Mouse (Mus musculus): ENCODE measurements around the gene Gpsm3.
"Not testable (repeated sequence)": the region's sequence is repeated elsewhere in the genome, so short reads cannot be mapped to it uniquely, and the experiment has no call there.

The Gpsm3 gene

DNA sequence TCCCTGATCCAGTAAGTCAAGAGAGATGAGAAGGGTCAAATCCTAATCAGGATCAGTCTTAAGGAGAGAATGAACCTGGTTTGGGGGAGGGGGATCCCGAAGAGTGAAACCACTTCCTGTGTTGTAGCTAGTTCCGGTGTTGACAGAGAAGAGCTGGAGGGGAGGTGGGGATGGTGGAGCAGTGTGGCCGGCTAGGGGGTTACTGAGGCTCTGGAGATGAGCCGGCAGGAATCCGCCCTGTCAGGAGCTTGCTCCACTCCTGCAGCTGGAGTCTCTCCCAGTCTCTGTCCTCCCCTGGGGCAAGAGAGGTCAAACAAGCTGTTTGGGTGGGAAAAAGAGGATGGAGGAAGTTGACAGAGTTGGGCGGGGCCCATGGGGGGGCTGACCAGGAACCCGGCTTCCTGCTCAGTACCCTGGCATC lies at the start of gene Gpsm3:
Gene Gpsm3 (plus strand): TSS at position 126 of the 421 bp plus-strand sequence.
- no peak for DNase-seq

DNA sequence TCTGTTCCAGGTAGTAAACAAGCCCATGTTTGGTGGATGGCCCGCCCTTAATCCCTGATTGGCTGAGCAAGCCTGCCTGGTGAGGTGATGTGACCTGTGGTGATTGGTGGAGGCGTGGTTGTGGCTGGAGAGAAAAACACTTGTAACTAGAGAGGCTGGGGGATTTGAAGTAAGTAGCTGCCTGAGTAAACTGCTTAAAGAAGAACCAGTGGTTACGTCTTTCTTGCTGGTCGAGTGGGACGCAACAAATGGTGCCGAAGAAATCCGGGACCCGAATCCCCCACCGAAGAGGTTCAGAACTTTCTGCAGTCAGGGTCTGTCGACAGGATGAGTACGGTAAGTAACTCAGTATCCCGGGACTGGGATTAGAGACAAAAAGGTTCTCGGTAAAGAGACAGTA lies 46.0 kb upstream of the Gpsm3 start:
- not testable (repeated sequence) for DNase-seq

DNA sequence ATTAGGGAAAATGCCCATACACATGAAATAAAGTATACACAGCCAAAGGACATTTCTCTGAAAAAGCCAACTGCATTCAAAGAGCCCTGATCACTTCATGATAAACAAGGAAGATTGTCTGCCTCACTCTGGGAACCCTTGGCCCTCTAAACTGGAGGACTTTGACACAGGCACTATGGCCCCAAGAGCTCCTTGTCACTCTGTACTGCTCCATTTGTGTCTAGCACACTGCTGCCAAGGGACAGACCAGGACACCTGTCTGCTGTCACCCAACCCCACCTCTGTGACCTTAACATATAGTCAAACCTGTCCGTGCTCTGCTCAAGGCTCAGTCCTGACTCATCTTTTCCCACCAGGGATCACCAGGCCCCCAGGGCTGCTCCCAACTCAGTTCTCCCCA lies 42.8 kb upstream of the Gpsm3 start:
- DNase-seq, result no peak

DNA sequence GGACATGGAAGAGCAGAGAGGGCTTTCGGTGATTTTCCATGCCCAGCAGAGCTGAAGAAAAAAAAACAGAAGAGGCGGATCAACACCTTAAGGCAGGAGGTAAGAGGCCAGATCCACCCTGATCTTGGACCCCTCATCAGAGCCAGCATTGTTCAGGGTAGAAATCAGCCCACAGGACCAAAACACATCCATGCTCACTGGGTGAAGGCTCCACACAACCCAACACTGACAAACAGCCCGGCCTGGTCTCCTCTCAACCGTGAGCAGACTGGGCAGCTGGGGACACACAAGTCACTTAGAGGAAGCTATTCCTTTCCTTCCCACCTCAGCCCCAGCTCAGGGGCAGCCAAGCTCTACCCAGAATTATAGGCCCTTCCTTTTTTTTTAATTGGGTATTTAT lies 42.0 kb upstream of the Gpsm3 start:
- DNase-seq, result no peak

DNA sequence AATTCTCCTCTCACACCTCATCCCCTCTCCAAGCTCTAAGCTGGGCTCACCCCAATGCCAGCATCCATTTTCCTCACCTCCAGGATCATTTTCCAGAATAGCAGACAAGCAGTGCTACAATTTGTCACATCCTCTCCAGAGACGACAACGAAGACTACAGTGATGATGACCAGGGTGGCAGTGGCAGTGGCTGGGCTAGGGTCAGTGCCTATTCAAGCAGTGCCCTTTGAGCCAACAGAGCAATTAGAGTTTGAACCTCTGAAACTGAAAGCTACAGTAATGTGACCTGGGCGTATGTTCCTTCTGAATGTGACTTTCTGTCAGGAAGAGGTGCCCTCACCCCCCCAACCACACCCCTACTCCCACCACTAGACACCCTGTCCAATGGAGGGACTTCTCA lies 40.5 kb upstream of the Gpsm3 start:
- no peak for DNase-seq

DNA sequence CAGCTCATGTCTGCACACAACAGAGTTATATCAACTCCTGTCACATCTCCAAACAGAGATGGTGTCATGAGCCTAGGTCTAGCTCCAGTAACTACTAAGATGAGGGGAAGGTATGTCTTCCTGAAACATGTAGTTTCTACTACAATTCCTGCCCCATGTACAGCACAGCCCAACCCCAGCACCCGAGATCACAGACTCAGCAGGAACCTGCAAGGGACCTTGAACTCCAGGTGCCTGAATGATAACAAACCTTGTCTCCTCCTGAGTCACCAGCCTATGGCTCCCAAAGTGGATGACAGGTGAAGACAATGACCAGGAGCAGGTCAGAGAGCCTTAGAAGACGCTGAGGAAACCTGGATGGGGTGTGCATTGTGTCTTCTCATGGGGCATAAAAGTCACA lies 39.8 kb upstream of the Gpsm3 start:
- no peak for DNase-seq

DNA sequence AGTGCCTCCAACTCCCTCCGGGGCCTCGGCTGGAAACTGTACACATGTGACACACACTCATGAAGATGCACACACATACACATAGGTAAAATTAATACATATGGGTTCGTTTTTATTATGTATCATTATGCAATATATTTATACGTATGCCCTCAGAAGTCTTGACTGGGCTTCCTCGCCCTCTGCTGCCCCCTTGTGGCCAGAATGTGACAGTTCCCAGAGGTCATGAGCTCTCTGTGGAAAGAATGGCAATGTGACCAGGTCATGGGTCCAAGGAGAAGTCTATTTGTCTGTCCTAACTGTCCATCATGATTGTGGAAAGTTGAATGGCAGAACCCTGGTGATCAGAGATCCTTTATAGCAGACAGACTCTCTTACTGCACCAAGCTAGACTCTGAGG lies 34.1 kb upstream of the Gpsm3 start:
- peak; percentile 66 for DNase-seq

DNA sequence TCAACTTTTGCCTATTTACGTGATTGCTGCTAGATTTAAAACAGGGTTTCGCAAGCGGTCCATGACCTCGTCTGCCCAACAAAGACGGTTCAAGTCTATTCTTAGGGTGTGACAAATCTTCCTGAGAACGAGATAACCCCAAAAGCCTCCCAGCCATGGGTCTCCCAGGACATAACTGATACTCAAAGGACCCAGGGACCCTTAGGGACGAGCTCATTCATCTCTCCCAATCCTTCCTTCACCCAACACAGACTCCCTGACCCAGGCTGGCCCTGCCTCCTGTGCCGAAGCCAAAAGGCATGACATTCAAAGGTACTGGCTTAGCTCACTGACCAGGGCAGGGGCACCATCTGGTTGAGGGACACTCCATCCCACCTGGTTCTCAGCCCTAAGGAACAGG lies 33.2 kb upstream of the Gpsm3 start:
- DNase-seq, result no peak

DNA sequence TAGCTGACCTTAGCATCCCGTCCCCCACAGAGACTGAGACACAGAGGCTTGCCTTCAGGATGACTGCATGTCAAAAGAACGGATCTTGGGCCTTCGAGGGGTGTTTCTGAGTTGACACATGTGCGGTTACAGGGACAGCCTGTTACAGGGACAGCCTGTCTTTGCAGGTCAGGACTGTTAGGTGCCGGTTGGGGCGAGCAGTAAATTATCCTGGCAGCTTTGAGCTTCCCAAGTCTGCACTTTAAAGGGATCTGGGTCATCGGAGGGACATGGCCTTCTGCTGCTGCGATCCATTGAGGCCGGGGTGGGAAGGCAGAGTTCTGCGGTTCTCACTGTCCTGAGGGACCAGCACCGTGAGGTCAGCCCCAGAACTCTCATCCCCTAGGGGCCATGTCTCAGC lies 32.2 kb upstream of the Gpsm3 start:
- no peak for DNase-seq

DNA sequence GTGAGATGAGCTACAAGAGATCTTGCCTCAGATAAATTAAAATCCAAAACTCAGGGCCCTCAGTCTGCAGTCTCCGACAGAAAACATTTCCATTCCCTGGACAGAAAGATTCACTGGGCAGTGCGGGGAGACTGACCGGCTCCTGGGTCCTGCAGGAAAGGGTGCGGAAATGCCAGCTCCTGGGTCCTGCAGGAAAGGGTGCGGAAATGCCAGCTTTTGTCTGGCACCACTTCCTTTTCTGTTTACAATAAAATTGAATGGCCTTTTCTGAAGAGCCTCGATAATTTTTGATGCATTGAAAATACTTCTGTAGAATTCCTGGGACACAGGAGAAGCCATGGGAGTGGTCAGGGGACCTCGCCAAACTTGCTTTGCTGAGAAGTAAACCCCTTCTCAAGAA lies 30.5 kb upstream of the Gpsm3 start:
- DNase-seq, result no peak

DNA sequence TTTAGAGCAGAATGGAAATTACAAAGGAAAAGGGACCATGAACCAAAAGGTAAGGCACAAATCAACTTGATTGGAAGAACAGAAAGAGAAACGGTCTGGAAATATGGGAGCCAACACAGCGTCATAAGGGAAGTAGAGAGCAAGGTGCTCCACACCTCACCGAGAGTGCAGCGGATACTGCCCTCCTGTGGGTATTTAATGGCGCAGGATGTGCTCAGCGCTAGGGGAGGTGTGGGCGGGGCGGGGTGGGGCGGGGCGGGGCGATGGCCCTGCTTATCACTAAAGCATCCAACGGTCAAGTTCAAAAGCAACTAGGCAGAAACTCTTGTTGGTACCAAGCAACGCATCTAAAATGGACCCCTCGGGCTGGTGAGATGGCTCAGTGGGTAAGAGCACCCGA lies 29.7 kb upstream of the Gpsm3 start:
- no peak for DNase-seq

DNA sequence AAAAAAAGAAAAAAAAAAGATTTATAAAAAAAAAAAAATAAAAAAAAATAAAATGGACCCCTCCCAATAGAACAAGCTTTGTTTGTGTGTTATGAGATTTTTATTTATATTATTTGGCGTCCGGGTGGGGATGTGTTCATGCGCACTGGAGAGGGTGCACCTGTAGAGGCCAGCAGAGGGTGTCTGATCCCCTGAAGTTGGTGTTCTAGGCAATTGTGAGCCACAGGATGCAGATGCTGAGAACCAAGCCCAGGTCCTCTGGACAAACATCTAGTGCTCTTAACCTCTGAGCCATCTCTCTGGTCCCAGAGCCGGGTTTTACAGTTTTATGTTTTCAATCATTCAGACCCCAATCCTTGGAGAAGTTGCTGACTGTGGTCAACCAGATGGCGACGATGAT lies 29.2 kb upstream of the Gpsm3 start:
- no peak for DNase-seq

DNA sequence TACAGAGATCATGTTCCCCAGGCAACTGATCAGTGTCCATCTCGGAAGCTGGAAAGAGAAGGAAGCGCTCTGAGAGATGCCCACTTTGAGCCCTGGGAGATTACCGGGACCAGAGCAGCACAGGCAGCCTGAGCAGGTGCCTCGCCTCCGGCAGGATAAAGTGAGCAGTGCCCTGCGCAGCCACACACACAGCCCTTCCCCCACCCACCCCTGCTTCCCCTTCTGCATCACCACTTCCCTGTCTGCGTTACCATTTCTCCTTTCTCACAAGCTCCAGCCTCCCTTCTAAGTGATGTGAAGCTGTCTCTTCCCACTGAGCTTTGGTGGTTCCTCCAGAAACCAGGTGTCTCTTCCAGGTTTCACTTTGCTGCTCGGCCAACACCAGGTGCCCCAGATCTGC lies 28.4 kb upstream of the Gpsm3 start:
- no peak for DNase-seq

DNA sequence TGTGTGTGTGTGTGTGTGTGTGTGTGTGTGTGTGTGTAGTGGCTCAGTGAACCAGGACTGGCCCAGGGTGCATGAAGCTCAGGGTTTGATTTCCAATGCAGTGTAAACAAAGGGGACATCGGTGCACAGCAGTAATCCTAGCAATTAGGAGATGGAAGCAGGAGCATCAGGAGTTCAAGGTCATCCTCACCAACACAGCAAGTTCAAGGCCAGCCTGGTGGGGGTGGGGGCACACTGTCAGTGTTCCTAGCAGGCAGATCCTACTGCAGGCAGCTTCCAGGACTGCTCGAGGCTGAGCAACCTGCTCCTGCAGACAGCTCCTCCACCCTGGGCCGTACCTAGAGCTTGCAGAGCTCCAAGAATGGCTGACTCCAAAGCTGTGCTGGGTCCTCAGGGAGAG lies 27.0 kb upstream of the Gpsm3 start:
- DNase-seq, result no peak

DNA sequence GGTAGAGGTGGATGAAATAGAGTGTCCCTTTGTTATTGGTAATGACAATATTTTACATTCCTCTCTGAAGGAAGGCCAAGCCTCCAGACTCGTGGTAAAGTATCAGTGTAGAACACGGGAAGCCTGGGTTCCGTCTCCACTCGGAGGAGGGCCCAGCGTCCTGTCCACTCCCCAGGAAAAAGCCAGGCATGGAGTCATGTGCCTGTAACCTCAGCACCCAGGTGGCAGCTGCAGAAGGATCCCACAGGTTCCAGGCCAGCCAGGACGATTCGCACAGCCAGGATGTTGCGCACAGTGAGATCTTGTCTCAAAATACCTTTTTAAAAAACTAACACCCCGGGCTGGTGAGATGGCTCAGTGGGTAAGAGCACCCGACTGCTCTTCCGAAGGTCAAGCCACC lies 26.3 kb upstream of the Gpsm3 start:
- no peak for DNase-seq

DNA sequence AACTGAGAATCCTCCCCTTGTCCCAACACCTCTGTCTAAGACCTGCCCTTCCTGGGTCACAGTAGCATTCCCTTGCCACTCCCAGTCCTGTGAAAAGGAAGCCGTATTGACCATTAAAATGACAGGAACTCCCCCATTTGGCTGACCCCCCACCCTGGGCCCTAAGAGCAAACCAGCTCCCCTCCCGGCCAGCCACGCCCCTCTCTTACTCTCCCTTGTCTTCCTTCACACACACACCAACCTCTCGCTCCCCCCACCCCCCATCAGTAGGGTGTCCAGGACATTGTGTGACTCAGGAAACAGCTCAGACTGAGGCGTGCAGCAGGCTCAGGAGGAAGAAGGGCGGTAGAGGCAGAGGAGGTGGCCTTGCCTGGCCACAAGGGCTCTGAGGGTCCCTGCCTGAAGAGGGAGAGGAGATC lies 25.6 kb upstream of the Gpsm3 start, which contains the start of gene Notch4:
Gene Notch4 (plus strand): TSS at position 266 of the 419 bp plus-strand sequence.
- DNase-seq, result no peak

DNA sequence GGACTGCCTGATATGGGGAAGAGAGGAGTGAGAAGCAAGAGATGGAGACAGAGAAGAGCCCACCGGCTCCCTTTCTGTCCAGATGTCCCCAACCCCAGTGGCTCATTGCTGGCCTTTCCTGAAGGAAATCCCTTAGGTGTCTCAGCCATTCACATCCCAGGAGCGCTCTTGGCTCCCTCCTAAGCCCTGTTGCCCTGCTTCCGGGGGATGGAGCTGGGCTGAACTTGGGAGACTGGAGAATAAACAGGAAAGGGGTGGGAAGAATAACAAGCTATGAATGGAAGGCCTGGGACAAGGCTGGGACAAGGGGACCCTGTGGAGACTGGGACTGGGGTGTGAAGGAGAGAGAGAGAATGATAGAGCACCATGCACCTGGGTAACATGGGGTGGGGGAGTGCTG lies 24.8 kb upstream of the Gpsm3 start:
- DNase-seq, result no peak

DNA sequence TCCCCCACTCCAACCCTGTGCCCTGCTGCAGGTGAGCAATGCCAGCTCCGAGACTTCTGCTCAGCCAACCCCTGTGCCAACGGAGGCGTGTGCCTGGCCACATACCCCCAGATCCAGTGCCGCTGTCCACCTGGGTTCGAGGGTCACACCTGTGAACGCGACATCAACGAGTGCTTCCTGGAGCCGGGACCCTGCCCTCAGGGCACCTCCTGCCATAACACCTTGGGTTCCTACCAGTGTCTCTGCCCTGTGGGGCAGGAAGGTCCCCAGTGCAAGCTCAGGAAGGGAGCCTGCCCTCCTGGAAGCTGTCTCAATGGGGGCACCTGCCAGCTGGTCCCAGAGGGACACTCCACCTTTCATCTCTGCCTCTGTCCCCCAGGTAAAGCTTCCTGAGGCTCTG lies 22.3 kb upstream of the Gpsm3 start:
- no peak for DNase-seq

DNA sequence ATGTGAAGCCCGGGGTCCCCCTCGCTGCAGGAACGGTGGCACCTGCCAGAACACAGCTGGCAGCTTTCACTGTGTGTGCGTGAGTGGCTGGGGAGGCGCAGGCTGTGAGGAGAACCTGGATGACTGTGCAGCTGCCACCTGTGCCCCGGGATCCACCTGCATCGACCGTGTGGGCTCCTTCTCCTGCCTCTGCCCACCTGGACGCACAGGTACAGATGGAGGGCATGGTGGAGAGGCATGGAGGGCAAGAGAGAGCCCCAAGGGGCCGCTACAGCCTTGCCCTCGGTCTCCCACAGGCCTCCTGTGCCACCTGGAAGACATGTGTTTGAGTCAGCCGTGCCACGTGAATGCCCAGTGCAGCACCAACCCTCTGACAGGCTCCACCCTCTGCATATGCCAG lies 21.2 kb upstream of the Gpsm3 start:
- no peak for DNase-seq

DNA sequence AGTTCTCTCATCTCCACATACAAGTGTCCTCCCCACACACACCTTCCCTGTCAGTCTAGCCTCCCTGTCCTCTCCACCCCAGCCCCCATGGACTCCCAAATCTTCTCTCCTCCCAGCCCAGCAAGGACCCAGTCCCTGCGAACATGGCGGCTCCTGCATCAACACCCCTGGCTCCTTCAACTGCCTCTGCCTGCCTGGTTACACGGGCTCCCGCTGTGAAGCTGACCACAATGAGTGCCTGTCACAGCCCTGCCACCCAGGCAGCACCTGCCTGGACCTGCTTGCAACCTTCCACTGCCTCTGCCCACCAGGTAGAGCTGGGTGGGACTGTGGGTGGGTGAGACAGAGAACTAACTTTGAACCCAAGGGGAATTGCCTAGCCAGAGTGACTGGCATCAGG lies 19.7 kb upstream of the Gpsm3 start:
- DNase-seq, result no peak

DNA sequence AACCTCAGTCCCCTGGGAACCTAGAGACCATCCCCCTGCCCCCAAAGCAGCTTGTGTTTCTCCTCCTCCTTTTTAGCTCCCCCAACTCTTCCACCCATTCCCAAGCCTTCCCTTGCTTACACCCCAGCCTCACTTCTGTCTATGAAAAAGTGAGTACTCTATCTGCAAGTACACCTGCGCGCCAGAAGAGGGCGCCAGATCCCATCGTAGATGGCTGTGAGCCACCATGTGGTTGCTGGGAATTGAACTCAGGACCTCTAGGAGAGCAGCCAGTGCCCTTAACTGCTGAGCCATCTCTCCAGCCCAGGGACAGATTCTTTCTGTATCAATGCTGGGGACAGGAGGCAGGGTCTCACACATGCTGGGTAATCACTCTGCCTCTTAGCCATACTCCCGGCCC lies 17.7 kb upstream of the Gpsm3 start:
- no peak for DNase-seq

DNA sequence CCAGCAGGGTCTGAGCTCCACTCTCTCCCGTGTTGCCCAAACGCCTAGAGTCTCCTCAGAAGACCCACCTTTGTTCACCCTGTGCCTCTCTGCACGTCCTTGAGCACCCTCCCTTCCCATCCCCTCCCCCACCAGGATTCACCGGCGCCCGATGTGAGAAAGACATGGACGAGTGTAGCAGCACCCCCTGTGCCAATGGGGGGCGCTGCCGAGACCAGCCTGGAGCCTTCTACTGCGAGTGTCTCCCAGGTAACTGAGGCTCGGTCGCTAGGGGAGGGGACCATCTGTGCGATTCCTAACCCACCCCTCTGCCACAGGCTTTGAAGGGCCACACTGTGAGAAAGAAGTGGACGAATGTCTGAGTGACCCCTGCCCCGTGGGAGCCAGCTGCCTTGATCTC lies 17.2 kb upstream of the Gpsm3 start:
- no peak for DNase-seq

DNA sequence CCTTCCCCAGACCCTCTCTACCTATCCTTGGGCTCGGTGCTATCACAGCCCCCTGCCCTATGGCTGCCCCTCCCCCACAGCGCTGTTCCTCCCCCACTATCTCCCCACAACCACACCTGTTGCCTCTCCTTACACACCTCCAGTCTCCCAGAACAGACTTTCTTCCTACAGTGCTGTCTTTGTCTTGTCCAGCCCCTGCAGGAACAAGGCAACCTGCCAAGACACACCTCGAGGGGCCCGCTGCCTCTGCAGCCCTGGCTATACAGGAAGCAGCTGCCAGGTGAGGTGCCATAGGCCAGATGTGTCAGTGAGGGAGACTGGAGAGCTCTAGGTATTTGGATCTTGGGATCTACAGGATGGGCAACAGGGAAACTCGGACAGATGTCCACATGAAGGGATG lies 13.0 kb upstream of the Gpsm3 start:
- DNase-seq, result no peak

DNA sequence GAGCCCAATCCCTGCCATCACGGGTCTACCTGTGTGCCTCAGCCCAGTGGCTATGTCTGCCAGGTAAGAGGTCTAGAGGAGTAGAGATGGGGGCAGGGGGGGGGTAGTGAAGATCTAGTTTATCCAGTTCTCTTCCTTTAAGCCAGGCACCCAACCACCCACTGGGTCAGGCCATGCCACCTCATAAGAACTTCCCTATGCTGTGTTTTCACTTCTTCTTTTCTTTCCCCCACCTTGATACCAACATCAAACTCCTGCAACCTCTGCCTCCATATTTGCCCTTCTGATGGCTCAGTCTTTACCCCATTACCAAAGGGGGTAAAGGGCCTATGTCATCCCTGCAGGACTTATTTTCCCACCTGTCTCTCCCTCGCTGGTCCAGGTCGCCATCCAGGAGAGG lies 11.5 kb upstream of the Gpsm3 start:
- DNase-seq, result no peak

DNA sequence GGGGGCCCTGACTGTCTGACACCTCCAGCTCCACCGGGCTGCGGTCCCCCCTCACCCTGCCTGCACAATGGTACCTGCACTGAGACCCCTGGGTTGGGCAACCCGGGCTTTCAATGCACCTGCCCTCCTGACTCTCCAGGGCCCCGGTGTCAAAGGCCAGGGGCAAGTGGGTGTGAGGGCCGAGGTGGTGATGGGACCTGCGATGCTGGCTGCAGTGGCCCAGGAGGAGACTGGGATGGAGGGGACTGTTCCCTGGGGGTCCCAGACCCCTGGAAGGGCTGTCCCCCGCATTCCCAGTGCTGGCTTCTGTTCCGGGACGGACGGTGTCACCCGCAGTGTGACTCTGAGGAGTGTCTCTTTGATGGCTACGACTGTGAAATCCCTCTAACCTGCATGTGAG lies 7.1 kb upstream of the Gpsm3 start:
- no peak for DNase-seq

DNA sequence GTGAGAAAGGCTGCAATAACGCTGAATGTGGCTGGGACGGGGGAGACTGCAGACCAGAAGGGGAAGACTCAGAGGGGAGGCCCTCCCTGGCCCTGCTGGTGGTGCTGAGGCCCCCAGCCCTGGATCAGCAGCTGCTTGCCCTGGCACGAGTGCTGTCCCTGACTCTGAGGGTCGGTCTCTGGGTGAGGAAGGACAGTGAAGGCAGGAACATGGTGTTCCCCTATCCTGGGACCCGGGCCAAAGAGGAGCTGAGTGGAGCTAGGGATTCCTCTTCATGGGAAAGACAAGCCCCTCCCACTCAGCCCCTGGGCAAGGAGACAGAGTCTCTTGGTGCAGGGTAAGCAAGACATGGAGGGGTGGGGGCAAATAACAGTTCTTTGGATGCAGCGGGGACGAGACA lies 6.2 kb upstream of the Gpsm3 start:
- no peak for DNase-seq
